Mouse (Mus musculus): ENCODE data around the gene Creb5.
A peak's percentile ranks its signal among the peaks of the same experiment; 100 is the strongest.

Gene Creb5

DNA sequence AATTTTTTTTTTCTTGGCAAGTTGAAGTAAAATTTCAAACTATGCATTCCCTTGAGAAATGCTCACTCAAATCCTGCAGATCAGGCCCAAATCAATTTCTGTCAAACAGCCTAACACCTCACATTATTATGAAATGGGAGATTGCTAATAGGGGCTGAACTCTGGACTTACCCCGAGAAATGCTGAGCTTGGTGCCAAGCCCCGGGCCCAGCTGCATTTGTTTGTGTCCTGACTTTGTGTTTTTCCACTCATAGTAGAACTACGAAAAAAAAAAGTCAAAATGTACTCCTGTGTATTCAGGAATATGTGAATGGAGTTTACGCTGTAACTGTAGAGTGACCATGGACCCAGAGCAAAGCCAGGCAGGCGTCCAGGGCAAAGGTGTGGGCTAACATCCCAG, 316.6 kb downstream of the Creb5 start:
- no peak for DNase-seq

DNA sequence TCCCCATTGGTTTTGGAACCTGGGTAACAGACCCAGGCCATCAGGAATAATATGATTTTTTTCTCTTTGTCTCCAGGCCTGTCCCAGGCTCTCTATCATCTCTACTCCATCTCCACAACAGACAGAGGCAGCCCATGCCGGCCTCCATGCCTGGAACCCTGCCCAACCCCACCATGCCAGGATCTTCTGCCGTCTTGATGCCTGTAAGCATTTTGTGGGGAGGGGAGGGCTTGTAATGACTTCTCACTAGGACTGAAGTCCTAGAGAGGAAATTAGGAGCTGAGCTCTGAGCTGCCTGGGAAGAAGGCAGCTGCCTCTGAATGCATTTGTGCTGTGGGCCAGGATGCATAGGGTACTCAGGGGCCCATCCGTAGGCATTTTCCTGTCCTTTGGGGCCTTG, 317.3 kb downstream of the Creb5 start:
- no peak for DNase-seq

DNA sequence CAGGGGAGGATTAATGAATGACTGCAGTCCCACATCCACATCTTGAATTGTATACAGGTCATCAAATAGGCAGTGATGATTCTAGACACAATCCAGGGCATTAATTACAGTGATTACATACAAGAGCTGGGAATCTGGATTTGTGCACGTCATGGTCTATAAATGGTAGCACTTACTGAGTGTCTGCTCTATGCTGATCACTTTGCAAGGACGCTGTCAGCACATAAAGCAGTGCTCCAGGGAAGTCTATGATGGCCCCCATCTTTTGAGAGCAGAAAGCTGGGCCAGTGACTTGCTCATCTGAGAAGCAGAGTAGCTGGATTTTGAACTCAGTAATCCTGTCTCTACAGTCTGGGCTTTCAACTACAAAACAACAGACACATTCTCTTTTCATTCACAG, 318.1 kb downstream of the Creb5 start:
- DNase-seq, result no peak

DNA sequence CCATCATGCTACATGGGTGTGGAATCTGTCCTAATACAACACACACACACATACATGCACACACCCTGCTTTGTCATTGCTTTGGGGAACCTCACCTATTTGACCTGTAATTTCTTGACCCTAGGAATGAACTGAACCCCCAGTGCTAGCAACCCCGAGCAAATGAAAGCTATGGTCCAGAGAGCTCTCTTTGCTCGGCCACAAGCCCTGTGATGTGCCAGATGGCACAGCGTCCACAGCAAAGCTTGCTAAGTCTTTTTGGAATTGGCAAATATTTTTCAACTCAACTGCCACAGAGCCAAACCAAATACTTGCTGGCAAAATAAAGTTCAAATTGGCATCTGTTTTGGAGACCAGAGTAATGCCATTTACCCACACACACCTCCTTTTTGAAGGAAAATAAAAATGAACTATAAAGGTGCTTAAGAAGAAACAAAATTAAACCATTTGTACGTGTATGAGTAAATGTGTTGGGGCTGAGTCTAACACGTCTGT, 324.4 kb downstream of the Creb5 start:
- DNase-seq, result peak; percentile 7

DNA sequence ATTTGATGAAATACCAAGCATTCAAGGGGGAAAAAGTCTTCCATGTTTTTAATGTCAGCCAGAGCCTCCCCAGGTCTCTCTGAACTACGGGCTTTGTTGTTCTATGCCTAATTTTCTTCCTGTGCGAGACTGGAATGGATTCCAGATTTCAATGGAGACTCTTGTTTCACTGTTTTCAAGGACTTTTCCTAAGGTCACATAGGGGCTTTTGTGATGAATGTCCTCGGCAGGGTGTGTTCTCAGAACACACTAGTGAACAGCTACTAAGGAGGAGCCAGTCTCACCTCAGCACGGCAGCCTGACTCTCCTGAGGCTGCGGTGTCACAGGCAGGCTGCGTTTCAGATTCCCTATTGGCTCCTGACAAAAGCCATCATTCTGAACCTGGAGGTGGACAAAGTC, 325.6 kb downstream of the Creb5 start:
- no peak for DNase-seq

DNA sequence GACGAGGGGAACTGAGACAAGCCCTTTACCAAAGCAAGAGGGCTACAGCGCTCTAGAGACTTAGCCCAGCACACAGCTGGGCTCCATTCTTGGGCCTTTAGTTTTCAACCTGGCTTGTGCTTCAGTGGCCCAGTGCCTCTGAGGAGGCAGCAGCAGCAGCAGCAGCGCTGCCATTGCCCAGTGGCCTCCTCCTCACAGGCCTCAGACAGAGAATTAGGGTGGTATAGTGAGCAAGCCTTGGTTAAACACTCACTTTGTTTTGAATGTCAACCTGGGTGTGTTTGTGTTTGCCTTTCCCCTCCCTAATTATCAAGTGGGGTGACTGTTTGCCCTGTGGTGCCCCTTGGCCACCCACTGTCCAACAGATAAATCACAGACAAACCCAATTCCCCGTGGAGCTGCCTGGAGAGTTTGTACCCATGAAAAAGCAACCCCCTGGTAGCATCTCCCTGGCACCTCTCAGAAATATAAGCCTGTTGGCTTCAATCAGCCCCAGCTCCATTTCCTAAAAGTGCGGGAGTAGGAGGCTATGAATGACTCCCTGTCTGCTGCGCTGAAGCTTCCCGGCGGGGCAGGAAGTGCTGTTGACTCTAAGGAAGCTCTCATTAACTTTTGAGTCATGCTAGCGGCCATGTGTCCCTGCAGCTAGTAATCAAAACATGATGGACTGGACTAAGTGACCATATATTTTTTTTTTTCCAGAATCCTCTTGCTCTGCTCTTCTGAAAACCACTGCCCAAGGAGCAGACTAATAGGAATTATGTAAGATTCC, 328.6 kb downstream of the Creb5 start:
- no peak for DNase-seq

DNA sequence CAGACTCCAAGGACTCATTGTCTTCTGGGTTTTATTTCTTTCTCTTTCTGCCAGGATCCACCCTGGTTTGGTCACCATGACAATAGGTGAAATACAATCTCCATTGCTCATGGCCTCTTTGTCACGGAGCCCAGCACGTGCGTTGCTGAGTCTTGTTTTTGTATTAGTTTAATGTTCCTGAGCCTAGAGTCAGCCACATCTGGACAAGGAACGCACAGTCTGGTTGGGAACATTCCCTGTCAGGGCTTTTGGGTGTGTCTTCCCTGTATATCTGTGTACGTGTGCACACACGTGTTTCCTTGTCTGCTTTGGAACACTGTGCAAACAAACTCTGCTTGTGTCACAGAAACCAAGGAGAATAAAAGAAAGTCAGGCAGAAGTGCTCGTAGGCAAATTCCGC, 331.1 kb downstream of the Creb5 start:
- DNase-seq, result no peak

DNA sequence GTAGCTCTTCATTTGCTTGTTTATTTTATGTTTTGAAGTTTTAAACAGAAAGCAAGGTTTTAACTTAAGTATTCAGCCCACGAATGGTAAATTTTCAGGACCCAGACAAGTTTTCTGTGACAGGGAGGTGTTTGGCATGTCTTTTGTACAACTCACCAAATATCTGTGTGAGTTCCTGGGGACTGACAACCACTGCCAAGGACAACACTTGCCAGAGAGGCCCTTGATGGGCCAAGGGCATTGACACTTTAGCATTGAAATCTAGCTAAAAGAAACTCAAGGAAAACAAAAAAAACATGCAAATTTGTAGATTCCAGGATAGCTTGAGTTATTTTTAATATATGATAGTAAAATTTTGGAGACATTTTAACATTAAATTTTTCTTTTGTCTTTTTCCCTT, 332.6 kb downstream of the Creb5 start:
- no peak for DNase-seq

DNA sequence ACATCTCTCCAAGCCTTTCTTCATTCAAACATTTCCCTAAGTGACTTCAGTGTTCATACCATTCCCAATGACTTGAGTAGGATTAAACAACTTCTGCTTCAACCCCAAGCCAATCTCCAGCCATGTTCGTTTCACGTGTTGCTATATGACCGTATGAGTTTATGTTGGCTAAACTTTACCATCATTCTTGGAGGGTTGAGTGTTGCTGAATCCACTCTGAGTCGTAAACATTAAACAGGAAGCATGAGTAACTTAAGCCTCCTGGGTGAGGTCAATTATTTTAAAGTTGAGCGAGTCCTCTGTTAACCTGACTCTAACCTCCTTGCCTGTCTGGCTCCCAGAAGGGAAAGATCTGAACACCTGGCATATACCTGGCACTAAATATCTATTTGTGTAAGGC, 334.2 kb downstream of the Creb5 start:
- no peak for DNase-seq

DNA sequence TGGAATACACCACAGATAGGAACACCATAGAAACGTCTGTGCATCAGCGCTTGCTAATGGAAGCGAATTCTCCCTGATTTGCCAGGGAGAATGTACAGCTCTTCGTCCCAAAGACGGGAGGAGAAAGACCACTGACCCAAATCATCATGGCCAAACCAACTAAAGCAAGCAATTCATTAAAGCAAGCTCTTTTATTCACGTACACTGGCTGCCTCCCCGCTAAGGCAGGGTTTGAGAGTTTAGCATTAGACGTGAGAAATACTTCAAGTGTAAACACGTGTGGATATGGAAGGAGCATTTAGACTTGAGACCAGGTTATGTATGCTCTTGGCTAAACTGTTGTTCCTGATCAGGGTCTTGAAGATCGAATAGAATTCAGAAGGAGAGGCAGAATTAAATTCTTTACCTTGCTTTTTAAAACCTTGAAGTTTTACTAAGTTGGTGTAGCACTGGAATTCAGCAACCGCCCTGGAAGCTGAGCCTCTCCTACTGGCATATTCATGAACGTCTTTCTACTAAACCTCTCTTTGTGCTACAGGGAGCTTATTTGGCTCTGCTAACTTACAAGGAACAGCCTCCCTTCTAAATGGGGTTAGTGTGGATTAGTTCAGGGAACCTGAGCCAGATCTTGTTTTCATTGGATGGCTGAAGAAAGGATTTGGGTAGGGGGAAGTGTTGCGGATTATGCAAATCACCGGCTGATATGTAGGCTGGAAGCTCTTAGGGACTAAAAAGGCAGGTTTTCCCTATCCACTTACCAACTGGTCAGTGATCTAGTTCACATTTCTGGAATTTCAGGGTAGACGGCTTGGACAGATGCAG, 337.6 kb downstream of the Creb5 start:
- no peak for DNase-seq

DNA sequence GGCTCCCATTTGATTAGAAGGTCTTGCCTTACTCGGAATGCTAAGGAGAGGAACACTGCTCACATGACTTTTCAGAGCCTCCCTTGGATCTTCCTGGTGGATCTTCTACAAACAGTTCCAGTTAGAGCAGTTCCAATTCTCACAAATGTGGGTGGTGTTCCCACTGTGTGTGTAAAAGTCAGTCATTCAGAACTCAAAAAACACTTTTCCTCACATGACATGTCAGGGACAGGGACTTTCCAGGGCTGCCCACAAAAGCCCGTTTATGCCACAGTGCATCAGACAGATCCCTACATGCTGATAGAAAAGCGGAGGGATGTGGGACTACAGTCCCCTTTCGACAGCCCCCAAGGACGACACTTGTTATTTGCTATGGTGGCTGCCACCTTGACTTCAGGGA, 339.0 kb downstream of the Creb5 start:
- no peak for DNase-seq

DNA sequence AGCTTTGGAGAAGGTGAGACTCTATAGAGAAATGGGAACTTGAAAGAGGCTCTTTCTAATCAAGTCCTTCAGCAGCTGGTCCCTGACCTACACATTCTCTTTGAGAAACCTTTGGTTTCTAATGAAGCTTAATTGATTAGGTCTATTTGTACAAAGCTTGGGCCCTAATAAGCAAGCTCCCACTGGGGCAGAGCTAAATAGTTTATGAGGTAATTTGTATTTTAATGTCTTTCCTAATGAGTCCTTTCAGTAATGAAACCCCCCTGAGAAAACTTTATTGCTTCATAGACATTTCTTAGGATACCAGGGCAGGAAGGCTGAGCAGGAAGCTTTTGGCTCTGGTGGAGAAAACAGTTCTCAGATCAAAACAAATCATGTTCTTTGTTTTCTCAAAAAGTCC, 341.6 kb downstream of the Creb5 start:
- no peak for DNase-seq

DNA sequence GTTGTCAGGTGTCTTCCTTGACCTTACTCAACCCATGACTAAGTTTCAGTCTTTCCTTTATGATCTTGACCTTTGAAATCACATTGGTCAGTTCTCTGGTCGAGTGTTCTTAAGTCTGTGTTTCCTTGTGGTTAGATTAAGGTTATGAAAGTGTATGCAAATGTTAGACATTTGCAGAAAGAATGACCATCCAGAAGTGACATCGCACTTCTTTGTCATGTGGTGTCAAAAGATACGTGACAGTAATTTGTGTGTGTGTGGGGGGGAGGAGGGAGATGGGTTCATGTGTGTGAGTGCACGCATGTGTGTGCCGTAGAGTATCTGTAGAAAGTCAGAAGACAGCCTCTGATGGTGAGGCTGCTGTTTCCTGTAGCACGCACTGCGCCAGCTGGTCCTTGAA, 348.4 kb downstream of the Creb5 start:
- DNase-seq, result no peak

DNA sequence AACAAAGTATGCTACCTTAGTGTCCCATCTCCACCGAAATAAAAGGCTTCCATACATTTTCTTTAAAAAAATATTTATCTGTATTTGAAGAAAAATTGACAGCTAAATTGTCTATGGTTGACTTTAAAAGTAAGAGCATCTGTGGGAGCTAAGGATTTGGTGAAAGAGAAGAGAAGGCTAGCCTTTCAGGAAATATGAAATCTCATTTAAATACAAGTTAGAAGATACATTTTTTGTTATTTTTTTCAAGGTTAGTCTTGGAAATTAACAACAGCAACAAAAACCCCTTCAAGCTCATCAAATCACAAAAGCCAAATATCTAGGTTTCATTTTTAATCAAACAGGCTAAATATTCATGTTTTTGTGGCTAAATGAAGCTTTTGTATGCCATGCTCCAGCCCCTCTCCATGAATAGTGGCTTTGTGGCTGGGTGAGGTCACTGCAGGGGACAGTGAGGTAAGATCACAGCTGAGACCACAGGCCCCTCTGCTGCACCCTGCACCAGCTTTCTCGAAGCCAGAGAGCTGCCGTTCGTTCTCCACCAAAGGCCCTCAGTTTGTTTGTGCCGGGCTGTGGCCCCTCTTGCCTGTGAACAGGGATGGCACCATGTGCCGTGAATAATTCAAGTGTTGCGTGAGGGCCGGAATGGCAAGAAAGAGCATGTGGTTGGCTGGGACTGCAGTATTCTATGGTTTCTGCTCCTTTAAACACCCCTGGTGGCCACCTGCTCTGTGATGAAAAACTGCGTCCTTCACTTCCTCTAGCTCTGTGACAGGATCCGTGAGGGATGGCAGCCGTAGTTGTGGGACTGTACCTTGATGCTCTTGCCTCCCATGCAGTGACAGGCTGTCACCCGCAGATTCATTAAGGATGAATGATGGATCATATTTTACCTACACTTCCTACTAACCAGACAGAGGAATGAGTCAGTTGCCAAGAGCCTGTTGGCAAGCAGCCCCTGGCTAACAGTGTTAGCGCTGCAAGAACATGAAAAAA, 350.6 kb downstream of the Creb5 start:
- DNase-seq, result peak; percentile 33

DNA sequence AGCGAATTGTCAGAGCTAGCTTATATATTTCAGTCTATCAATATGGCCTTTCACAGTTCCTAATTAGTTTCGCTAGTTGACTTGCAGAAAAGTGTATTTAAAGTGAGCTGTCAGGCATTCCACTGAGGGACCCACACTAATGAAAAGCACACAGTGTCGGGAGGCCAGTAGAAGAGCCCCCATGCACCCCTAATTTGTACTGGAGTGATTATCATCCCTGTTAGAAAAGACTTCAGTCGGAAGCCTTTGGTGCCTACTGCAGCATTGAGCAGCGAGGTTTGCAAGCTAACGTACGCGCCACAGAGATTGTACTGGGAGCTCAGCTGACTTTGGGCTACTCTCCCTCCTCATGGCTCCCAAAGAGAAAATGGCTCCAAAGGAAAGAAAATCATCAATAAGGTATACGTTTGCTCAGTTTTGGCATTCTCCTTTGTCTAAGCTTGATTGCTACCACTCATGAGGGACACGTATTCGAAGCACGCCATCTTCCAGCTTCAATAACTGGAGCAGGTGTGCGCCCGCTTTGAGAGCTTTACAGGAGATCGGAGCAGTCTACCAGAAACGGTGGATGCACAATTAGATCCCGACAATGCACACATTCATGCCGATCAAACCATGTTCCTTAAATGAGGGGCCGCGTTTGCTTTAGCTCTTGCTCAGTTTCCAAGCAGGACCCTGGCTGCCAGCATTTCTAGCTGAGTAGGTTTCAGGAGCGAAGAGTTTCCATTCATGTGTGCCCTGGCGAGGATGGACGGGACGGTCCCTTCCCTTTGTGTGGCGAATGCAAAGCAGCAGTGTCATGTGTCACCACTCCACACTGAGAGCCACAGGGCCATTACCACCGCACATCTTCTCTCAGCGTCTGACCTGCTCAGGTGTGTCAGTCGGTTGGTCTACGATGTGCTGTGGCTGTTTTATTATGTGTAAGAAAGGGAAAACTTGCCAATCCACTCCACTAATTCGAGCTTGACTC, 354.8 kb downstream of the Creb5 start:
- DNase-seq, result no peak

DNA sequence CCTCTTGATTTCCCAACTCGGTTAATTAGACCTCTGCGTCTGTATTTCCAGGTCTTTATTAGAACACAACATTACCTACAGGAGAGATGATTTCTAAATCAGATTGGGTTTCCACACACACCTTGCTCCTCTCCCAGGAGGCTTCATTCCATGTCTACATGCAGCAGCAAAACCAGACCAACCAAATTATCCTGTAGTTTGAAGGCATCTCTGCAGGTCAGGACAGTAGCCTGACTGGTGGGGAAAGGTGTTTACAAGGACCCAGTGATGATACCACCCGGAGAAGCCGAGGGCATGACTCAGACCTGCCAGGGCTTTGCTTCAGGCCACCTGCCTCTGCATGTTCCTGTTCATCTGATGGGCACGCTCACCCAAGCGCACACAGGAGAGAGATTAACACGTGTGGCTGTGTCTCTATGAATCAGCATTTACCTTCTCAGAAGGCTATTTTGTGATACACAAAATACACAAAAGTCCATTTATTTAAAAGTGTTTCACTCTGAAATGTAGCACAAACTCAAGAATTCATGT, 355.8 kb downstream of the Creb5 start:
- no peak for DNase-seq

DNA sequence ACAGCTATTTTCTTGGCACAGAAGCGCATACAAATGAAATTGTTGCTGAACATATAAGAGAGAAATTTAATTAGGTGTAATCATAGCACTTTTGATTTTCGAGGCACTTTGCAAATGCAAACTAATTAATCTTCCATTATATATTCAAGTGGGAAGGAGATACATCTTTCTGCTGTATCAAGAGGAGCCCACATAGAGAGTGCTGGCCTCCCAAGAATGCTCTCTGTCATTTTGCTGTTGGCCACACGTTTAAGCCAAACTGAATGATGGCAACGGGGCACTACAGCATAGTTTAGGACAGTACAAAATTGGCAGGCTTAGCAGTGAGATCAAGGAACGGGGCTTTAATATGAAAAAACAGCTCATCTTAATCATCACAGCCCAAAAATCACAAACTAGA, 356.4 kb downstream of the Creb5 start:
- DNase-seq, result no peak

DNA sequence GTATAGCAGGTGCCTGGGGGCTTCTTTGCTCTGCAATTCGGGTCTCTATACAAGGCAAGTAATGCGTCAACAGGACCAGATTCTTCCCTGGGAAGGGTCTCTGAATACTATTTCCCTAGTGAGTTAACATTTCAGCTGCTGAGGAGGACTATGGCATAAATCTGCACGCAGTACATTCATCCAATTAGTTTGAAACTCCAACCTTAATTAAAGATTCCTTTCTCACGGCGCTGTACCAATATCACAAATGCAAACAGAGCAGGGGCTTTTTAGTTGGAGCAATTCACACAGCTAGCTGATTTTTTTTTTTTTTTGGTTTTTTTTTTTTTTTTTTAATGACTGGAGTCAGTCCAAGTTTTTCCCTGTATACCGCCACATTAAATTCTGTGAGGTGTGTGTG, 357.0 kb downstream of the Creb5 start:
- DNase-seq, result no peak

DNA sequence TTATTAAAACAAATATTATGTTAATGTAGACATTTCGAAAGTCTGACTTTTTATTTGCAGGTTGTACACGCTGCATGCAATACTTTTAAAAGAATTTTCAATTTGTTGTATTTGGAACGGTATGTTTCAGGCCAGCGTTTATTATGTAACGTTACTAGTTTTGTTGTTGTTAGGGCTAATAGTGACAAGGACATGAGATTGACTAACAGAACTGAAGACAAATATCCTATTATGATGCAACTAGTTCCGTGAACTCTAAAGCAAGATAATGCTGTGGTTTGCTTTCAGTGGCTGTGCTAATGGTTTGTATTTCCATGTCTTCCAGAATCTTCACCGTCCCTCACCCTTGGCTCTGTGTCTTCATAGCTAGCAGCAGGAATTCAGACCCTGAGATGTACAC, 357.9 kb downstream of the Creb5 start:
- DNase-seq, result no peak

DNA sequence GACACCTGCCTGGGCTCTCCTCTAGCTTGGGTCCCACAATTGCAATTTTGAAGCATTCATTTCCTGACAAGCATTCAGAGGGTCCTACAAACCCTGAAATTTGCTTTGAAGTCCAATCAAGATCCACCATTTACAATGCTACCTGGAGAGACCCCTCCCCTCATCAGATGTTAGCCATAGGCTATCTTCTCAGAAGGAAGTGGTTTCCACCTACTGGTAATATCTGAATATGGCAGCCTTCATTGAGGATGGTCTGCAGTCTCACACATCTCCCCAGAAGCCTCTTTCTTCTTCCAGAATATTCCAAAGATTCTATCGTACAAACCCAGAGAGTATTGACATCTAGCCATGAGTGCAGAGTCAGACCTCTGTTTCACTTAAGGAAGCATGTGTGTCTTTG, 362.7 kb downstream of the Creb5 start:
- no peak for DNase-seq

DNA sequence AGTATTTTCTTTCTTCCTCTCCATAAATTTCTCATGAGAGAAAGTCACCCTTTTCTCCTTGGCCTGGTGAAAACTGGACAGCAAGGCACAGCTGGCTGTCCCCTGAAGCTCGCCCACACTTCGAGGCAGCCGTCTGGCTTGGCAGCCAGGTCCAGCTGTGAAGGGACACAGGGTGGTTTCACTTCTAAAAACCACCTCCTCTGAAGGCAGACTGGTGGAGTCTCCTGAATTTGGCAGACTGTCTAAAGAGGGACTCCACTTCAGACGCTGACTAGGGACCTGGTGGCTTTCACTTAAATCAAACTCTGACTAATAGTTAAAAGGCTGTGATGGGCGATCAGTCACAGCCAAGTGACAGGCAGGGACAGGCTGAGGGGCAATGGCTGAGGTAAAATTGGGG, 365.6 kb downstream of the Creb5 start:
- DNase-seq, result no peak

Measured in cerebellum, adult 11-12 months (tissue).